Mouse (Mus musculus): ENCODE data around the gene Stk39.

Stk39 gene

GRCm38 (mm10) chr2:68289961-68290360 lies 182.1 kb downstream of the Stk39 start:
- no peak for DNase-seq (ENCODE audit: low spot score in 2 of 2)

- DNase-seq (ENCODE audit: low spot score in 2 of 2) = no peak
These were observed 182.9 kb downstream of the Stk39 start for GRCm38 (mm10) chr2:68289177-68289576.

GRCm38 (mm10) chr2:68288106-68288505 lies 184.0 kb downstream of the Stk39 start:
- no peak for DNase-seq (ENCODE audit: low spot score in 2 of 2)

DNA sequence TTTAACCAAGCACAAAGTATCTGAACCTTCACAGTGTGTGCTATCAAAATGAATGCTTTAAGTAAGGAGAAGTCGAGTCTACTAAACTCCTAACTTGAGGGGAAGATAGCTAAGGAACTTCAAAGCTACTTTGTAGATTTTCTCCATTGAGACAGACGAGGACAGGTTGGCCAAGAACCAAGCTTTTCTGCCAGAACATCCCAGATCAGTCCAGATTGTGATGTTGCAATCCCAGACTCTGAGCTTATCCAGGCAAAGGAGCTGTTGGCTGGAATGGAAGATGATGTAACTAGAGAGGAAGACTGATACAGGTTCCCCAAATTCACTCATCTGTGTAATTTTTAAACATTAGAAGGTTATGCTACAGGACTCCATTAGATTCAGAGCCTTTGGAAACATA lies 187.7 kb downstream of the Stk39 start:
- DNase-seq (ENCODE audit: low spot score in 2 of 2) = no peak

DNA sequence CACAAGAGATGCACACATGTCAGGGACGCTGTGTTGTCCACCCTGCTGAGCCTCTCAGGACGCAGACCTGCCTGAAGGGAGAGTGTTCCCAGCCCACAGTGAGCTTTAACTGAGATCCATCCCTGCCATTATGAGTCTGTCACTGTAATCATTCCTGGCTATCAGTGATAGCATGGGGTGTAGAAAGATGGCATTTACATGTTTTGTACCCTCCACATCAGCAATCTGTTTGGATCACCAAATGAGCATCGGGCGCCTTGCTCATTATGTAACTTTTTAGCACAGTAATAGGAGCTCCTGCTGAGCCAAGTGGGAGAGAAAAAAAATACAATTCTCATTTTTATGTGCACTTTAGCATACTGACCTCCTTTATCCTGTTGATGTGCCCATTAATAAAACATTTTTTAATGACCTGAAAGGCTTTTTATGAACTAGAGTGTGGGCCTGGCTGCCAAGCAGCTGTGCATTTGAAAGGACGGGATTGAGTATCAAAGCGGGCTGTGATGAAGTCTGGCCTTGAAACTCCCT lies 189.0 kb downstream of the Stk39 start:
- no peak for DNase-seq (ENCODE audit: low spot score in 2 of 2)

DNA sequence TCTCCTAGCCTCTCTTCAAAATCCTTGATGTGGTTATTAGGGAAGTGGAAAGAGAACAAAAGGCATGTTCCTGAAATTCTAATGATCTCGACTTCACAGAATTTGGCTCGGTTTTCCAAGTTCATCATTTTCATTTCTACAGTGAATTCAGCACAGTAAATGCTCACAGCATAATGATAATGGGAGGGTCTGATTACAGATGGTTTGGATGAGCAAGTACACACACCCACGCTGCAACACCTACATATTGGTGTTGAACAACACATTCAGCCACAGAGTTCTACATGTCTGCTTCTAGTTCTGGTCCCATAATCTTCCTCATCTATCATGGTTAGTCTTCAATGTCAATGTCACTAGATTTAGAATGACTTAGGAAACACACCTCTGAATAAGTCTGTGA lies 190.5 kb downstream of the Stk39 start:
- DNase-seq (ENCODE audit: low spot score in 2 of 2) = no peak

DNA sequence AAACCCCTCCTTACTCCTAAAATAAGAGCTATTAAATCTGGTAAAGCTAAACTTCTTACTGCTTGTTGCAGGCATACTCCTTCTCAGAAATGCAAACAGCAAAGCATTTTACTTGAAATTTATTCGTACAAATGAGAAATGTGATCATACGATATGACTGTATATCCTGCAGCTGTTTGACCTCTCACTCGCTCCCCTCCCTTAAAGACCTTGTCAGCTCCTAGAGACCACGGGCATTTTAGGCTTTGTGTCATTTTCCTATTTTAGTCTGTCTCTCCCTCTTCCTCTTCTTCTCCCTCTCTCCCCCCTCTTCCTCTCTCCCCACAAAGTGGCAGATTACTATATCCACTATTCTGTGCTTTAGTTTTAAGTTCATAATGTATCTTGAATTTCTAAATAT lies 200.8 kb downstream of the Stk39 start:
- DNase-seq (ENCODE audit: low spot score in 2 of 2) = no peak

GRCm38 (mm10) chr2:68270836-68271235 lies 201.2 kb downstream of the Stk39 start:
- DNase-seq (ENCODE audit: low spot score in 2 of 2) = no peak

DNA sequence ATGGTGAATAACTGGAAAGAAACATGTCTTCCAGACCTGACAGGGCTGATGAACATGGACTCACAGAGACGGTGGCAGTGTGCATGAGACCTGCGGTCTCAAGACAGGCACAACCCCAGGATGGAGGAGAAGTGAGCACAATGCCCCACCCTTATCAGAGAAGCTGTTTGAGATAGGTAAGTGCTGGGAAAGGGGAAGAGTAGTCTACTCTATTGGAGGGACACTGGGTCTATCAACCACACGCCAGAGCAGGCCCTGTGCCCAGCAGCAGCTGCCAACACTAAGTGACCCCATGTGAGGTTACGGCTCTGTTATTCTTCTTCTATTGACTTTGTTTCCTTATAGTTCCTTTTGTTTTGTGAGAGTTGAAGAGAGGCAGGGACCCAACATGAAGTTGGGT lies 202.4 kb downstream of the Stk39 start:
- no peak for DNase-seq (ENCODE audit: low spot score in 2 of 2)

- DNase-seq (ENCODE audit: low spot score in 2 of 2) = no peak
These were observed 207.2 kb downstream of the Stk39 start for GRCm38 (mm10) chr2:68264826-68265225.

DNA sequence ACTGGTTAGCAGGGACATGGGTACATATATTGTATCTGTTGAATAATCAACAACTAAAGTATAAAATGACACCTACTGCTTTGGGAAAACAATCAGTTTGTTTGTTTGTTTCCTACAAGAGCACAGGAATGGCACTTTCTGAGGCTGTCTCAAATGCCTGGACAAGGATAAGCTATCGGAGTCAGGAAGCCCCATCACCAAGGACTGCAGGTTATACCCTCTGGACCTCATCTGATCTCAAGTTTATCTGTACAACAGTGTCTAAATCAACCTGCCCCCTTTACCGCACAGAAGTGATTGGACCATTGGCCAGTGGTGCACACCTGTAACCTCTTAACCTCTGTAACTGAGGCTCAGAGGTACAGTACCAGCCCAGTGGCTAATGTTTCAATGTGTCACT lies 211.2 kb downstream of the Stk39 start:
- DNase-seq (ENCODE audit: low spot score in 2 of 2) = no peak

- no peak for DNase-seq (ENCODE audit: low spot score in 2 of 2)
These were observed 214.5 kb downstream of the Stk39 start for GRCm38 (mm10) chr2:68257571-68257970.

- DNase-seq (ENCODE audit: low spot score in 2 of 2) = no peak
These were observed 215.6 kb downstream of the Stk39 start for GRCm38 (mm10) chr2:68256472-68256871.

GRCm38 (mm10) chr2:68254756-68255155 lies 217.3 kb downstream of the Stk39 start:
- DNase-seq (ENCODE audit: low spot score in 2 of 2) = no peak

DNA sequence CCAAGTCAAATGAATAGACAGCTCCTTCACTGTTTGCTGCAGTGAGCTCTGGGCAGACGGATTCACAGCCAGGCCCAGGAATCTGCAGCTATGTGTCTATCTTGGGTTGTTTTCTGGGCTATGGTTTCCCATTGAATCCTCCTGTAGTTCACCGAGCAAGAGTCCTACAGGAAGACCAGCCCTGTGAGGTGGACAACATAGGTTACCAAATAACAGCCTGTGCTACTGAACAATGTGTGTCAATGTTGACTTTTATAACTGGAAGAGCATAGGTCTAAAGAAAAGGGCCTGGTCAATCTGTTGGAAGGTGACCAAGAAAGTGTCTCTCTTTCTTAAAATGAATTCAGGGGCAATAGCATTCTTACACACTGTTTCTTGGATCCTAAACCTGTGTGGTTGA lies 218.8 kb downstream of the Stk39 start:
- DNase-seq (ENCODE audit: low spot score in 2 of 2) = no peak

GRCm38 (mm10) chr2:68252048-68252758 lies 219.9 kb downstream of the Stk39 start:
- no peak for DNase-seq (ENCODE audit: low spot score in 2 of 2)

- no peak for DNase-seq (ENCODE audit: low spot score in 2 of 2)
These were observed 221.2 kb downstream of the Stk39 start for GRCm38 (mm10) chr2:68250897-68251296.

DNA sequence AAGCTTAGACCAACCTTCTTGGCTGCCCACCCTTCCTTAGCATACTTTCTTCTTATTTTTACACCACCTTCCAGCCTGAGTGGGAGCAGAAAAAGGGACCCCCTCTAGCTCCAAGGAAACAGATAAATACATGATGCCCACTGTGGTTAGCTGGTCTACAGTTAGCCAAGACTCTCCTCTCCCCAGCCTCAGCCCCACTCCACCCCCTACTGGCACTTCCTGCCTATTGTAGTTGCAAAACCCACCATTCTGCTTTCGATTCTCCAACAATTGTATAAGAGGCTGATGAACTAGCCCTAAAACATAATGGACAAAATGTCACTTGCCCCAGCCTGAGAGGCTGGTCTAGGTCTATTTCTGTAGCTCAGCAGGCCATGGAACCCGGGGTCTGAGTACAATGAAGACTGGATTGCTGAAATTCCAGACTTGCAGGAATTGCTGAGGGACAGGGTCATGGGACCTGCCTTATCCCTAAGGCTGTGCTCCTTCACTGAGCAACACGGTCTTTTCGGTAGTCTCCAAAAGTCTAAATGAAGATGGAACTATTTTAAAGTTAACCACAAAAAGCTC lies 222.1 kb downstream of the Stk39 start:
- no peak for DNase-seq (ENCODE audit: low spot score in 2 of 2)

GRCm38 (mm10) chr2:68246284-68246683 lies 225.8 kb downstream of the Stk39 start:
- no peak for DNase-seq (ENCODE audit: low spot score in 2 of 2)

GRCm38 (mm10) chr2:68244556-68244955 lies 227.5 kb downstream of the Stk39 start:
- DNase-seq (ENCODE audit: low spot score in 2 of 2) = no peak

GRCm38 (mm10) chr2:68243879-68244553 lies 228.1 kb downstream of the Stk39 start:
- DNase-seq (ENCODE audit: low spot score in 2 of 2) = no peak

- DNase-seq (ENCODE audit: low spot score in 2 of 2) = no peak
These were observed 228.8 kb downstream of the Stk39 start for GRCm38 (mm10) chr2:68243273-68243672.

DNA sequence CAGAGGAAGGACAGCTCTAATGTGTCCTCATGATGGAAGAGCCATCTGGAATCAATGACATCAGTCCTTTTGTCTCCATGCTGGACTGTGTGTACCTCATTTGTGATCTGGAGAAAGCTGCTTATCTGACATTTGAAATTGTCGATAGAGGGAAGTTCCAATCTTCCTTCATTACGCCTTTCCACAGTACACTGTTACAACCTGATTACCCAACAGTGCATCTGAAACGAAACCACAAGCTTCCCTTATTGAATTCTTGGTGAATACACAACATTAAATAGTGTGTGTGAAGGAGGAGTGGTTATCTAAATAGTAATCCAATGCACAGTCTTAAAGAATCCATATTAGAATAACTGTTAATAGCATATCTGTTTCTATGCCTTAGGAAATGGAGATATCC lies 230.0 kb downstream of the Stk39 start:
- DNase-seq (ENCODE audit: low spot score in 2 of 2) = no peak
